Mouse (Mus musculus): ENCODE results near the gene Il20ra. TPM values are rescaled to one million over a fixed set of nuclear protein-coding genes. Genes with fewer than 3 reads are reported as not detected.

Il20ra gene
- polyA plus RNA-seq, 1 experiment from 2014 or later: 0.10 TPM

GRCm38 (mm10) chr10:19699331-19699730 is 13.0 kb upstream of the Il20ra start:
- whole genome bisulfite sequencing: 20% methylated on average over 1 of the region's 1 CpGs
- H3K4me2 ChIP-seq (ENCODE audit: low read length): no peak overlapping the region
- no peak overlapping the region for H3K4me3 ChIP-seq (replicated peaks; ENCODE audit: low read length)
- ATAC-seq: no peak
- H3K9ac ChIP-seq (replicated peaks; ENCODE audit: low read depth, low read length): no peak overlapping the region
- no peak overlapping the region for H3K27ac ChIP-seq (ENCODE audit: low read length)
- no peaks in the 10 kb centered on the region for H3K36me3 ChIP-seq (ENCODE audit: control insufficient read depth, insufficient read depth)
- no peaks in the 10 kb centered on the region for H3K27me3 ChIP-seq (replicated peaks; ENCODE audit: control insufficient read depth, insufficient read depth, low read length)
- no peaks in the 10 kb centered on the region for H3K4me1 ChIP-seq (replicated peaks; ENCODE audit: control insufficient read depth, insufficient read depth, low read length)
- no peaks in the 10 kb centered on the region for H3K9me3 ChIP-seq (ENCODE audit: control insufficient read depth, low read length)

DNA sequence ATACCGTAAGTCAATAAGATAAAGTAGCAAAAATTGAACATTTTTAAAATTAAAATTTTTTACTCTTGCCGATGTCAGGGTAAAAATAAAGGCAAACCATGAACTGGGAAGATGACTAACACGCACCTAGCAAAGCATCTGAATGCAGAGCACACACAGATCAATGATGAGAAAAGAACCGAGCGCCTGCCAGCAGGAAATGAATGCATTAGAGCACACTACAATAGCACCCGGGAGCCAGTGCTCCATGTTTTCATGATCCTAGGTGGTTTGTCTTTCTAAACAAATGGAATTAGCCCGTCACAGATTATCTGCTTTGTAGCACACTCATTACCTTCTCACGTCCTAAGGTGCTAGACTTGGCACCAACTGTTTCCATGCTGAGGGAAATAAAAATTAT is 7.9 kb upstream of the Il20ra start:
- Histone ChIP-seq H3K27ac (ENCODE audit: low read length) (no peak overlapping the region), H3K4me3 (replicated peaks; ENCODE audit: low read length) (no peak overlapping the region), H3K9ac (replicated peaks; ENCODE audit: low read depth, low read length) (no peak overlapping the region), H3K4me1 (replicated peaks; ENCODE audit: control insufficient read depth, insufficient read depth, low read length) (no peaks in the 10 kb centered on the region), H3K9me3 (ENCODE audit: control insufficient read depth, low read length) (no peaks in the 10 kb centered on the region), H3K4me2 (ENCODE audit: low read length) (no peak overlapping the region), H3K36me3 (ENCODE audit: control insufficient read depth, insufficient read depth) (no peaks in the 10 kb centered on the region), H3K27me3 (replicated peaks; ENCODE audit: control insufficient read depth, insufficient read depth, low read length) (no peaks in the 10 kb centered on the region)
- ATAC-seq: no peak
- 32% methylated on average over 8 of the region's 8 CpGs for WGBS

- H3K4me3 ChIP-seq (replicated peaks; ENCODE audit: low read length): no peak overlapping the region
- no peak for ATAC-seq
- H3K4me2 ChIP-seq (ENCODE audit: low read length): no peak overlapping the region
- H3K27ac ChIP-seq (ENCODE audit: low read length): no peak overlapping the region
- 71% methylated on average over 12 of the region's 12 CpGs for WGBS
- no peak overlapping the region for H3K9ac ChIP-seq (replicated peaks; ENCODE audit: low read depth, low read length)
- H3K4me1 ChIP-seq (replicated peaks; ENCODE audit: control insufficient read depth, insufficient read depth, low read length): peaks cover 6% of the 10 kb centered on the region
- peaks cover 4% of the 10 kb centered on the region; the same call in 1 of the 2 replicates for H3K27me3 ChIP-seq (replicated peaks; ENCODE audit: control insufficient read depth, insufficient read depth, low read length)
- no peaks in the 10 kb centered on the region for H3K36me3 ChIP-seq (ENCODE audit: control insufficient read depth, insufficient read depth)
- no peaks in the 10 kb centered on the region for H3K9me3 ChIP-seq (ENCODE audit: control insufficient read depth, low read length)
Measured at GRCm38 (mm10) chr10:19707768-19708167, 4.6 kb upstream of the Il20ra start.

DNA sequence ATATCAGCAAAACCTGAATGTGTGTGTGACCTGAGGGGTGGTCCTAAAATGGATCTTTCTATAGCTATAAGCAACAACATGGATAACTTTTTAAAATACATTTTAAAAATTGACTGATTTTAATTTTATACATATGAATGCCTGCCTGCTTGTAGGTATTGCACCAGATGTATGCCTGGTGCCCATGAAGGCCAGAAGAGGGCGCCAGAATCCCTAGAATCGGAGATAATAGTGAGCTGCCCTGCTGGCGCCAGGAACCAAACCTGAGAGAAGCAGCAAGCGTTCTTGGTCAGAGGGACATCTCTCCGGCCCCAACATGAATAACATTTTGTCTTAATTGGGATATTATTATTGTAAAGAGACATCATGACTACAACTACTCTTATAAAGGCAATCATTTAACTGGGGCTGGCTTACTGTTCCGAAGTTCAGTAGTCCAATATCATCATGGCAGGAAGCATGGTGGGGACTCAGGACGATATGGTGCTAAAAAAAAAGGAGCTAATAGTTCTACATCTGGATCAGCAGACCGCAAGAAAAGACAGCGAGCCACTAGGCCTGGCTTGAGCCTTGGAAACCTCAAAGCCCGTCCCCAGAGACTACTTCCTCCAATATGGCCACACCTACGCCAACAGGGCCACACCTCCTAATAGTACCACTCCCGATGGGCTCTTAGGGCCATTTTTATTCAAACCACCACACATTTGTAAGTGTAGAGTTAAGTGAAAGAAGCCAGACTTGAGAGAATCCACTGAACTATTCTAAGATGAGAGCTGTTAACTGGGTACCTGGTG is 3.9 kb upstream of the Il20ra start:
- ATAC-seq: no peak
- no peak overlapping the region for H3K4me2 ChIP-seq (ENCODE audit: low read length)
- no peaks in the 10 kb centered on the region for H3K36me3 ChIP-seq (ENCODE audit: control insufficient read depth, insufficient read depth)
- no peak overlapping the region for H3K27ac ChIP-seq (ENCODE audit: low read length)
- no peak overlapping the region for H3K9ac ChIP-seq (replicated peaks; ENCODE audit: low read depth, low read length)
- 58% methylated on average over 12 of the region's 12 CpGs for WGBS
- peaks cover 5% of the 10 kb centered on the region; the same call in 1 of the 2 replicates for H3K27me3 ChIP-seq (replicated peaks; ENCODE audit: control insufficient read depth, insufficient read depth, low read length)
- no peaks in the 10 kb centered on the region for H3K9me3 ChIP-seq (ENCODE audit: control insufficient read depth, low read length)
- peaks cover 6% of the 10 kb centered on the region for H3K4me1 ChIP-seq (replicated peaks; ENCODE audit: control insufficient read depth, insufficient read depth, low read length)
- no peak overlapping the region for H3K4me3 ChIP-seq (replicated peaks; ENCODE audit: low read length)

DNA sequence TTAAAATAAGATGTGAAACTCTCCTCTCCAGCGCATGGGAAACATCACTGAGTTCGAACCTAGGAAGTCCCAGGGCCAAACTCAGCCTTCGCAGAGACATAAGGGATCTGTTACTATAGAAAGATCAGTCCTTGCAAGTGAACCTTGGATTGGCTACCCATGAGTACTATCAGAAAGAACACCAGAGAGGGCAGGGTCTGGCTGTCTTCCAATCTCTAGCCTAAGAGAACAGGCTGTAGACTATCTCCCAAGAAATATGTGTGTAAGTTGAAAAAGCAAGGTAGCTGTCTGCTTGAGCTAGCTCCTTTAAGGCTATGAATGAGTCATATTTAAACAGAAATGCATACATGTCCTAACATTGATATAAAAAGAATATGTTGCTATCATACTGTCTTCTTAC is 1.4 kb upstream of the Il20ra start:
- Histone ChIP-seq H3K4me2 (ENCODE audit: low read length) (no peak overlapping the region), H3K9ac (replicated peaks; ENCODE audit: low read depth, low read length) (no peak overlapping the region), H3K4me3 (replicated peaks; ENCODE audit: low read length) (no peak overlapping the region), H3K27me3 (replicated peaks; ENCODE audit: control insufficient read depth, insufficient read depth, low read length) (peaks cover 7% of the 10 kb centered on the region), H3K9me3 (ENCODE audit: control insufficient read depth, low read length) (no peaks in the 10 kb centered on the region), H3K36me3 (ENCODE audit: control insufficient read depth, insufficient read depth) (no peaks in the 10 kb centered on the region), H3K4me1 (replicated peaks; ENCODE audit: control insufficient read depth, insufficient read depth, low read length) (peaks cover 6% of the 10 kb centered on the region), H3K27ac (ENCODE audit: low read length) (no peak overlapping the region)
- WGBS: 91% methylated on average over 3 of the region's 3 CpGs
- ATAC-seq: no peak

GRCm38 (mm10) chr10:19711551-19712171 is 709 bp upstream of the Il20ra start:
- H3K27me3 ChIP-seq (replicated peaks; ENCODE audit: control insufficient read depth, insufficient read depth, low read length): peaks cover 7% of the 10 kb centered on the region
- no peak overlapping the region for H3K9ac ChIP-seq (replicated peaks; ENCODE audit: low read depth, low read length)
- H3K4me3 ChIP-seq (replicated peaks; ENCODE audit: low read length): no peak overlapping the region
- ATAC-seq: no peak
- no peaks in the 10 kb centered on the region for H3K36me3 ChIP-seq (ENCODE audit: control insufficient read depth, insufficient read depth)
- peaks cover 6% of the 10 kb centered on the region for H3K4me1 ChIP-seq (replicated peaks; ENCODE audit: control insufficient read depth, insufficient read depth, low read length)
- no peaks in the 10 kb centered on the region for H3K9me3 ChIP-seq (ENCODE audit: control insufficient read depth, low read length)
- 29% methylated on average over 7 of the region's 7 CpGs for WGBS
- no peak overlapping the region for H3K27ac ChIP-seq (ENCODE audit: low read length)
- no peak overlapping the region; the same call in 1 of the 2 replicates for H3K4me2 ChIP-seq (ENCODE audit: low read length)

DNA sequence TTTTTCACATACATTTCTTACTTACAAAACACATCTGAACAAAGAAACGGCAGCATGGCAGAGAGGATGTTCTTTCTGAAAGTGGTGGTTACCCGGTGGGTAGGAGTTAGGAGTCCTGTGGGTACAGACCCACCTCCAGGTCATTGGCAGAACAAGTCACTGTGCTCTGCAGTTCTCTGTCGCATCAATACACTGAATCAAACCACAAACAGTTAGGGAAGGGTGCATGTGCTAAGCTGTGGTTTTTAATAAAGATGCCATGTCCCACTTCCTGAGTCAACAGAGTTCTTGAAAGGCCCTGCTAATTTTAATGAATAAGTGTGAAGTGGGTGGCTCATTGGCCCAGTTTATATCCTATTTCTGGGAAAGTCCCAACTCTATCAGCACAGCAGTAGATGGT is 6.3 kb downstream of the Il20ra start:
- no peak overlapping the region for H3K9ac ChIP-seq (replicated peaks; ENCODE audit: low read depth, low read length)
- H3K4me2 ChIP-seq (ENCODE audit: low read length): no peak overlapping the region
- no peak overlapping the region for H3K27ac ChIP-seq (ENCODE audit: low read length)
- H3K4me1 ChIP-seq (replicated peaks; ENCODE audit: control insufficient read depth, insufficient read depth, low read length): no peaks in the 10 kb centered on the region
- H3K36me3 ChIP-seq (ENCODE audit: control insufficient read depth, insufficient read depth): no peaks in the 10 kb centered on the region
- no peaks in the 10 kb centered on the region for H3K9me3 ChIP-seq (ENCODE audit: control insufficient read depth, low read length)
- H3K4me3 ChIP-seq (replicated peaks; ENCODE audit: low read length): no peak overlapping the region
- no peak for ATAC-seq
- 83% methylated on average over 3 of the region's 3 CpGs for WGBS
- peaks cover 2% of the 10 kb centered on the region; the same call in 1 of the 2 replicates for H3K27me3 ChIP-seq (replicated peaks; ENCODE audit: control insufficient read depth, insufficient read depth, low read length)

DNA sequence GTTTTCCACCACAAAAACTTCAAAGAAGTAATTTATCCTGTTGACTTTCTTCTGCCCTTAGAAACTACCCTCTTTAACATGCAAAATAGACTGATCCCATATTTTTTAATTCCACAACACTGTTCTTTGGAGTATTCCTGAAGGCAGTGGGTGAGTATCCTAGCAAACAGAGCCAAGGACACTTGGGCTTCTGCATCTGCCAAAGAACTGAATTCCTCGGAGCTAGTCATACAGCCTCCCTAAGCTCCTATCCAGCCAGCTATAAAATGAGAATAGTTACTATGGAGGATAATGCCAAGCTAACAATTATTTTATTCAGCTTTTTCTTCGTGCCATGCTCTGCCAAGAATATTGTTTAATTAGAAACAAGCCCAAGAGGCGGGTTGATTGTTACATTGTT is 9.9 kb downstream of the Il20ra start:
- H3K27ac ChIP-seq (ENCODE audit: low read length): no peak overlapping the region
- no peaks in the 10 kb centered on the region for H3K27me3 ChIP-seq (replicated peaks; ENCODE audit: control insufficient read depth, insufficient read depth, low read length)
- no peak overlapping the region for H3K4me3 ChIP-seq (replicated peaks; ENCODE audit: low read length)
- no peak overlapping the region for H3K9ac ChIP-seq (replicated peaks; ENCODE audit: low read depth, low read length)
- no peaks in the 10 kb centered on the region for H3K36me3 ChIP-seq (ENCODE audit: control insufficient read depth, insufficient read depth)
- no peak overlapping the region for H3K4me2 ChIP-seq (ENCODE audit: low read length)
- no peaks in the 10 kb centered on the region for H3K9me3 ChIP-seq (ENCODE audit: control insufficient read depth, low read length)
- H3K4me1 ChIP-seq (replicated peaks; ENCODE audit: control insufficient read depth, insufficient read depth, low read length): no peaks in the 10 kb centered on the region
- ATAC-seq: no peak
- 34% methylated on average over 3 of the region's 3 CpGs for WGBS

DNA sequence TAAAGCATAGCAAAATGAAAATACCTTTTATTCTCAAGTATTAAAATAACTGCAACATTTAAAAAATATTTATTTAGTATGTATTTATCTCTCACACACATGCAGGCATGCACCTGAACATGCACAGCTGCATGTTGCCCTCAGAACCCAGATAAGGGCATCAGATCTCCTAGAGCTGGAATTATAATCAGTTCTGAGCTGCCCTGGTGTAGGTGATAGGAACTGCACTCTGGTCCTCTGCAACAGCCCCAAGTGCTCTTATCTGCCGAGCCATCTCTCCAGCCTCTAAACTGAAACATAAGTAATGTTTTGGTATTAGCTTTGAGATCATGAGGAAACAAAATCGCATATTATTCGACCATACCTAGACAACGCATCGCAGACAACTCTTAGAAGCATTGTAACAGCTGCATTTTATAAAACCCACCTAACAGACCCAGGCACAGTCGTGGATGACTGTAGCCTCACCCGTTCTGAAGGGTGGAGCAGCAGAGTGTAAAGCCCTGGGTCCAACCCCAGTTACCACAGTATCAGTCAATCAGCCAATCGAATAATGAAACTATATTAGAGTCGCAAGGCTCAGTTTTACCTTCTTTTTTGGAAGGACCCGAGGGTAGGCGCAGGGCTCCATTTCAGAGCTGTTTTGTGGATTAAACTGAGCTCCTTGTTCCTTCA is 11.9 kb downstream of the Il20ra start:
- no peak overlapping the region for H3K4me3 ChIP-seq (replicated peaks; ENCODE audit: low read length)
- no peak overlapping the region for H3K9ac ChIP-seq (replicated peaks; ENCODE audit: low read depth, low read length)
- H3K9me3 ChIP-seq (ENCODE audit: control insufficient read depth, low read length): no peaks in the 10 kb centered on the region
- no peaks in the 10 kb centered on the region for H3K36me3 ChIP-seq (ENCODE audit: control insufficient read depth, insufficient read depth)
- H3K4me2 ChIP-seq (ENCODE audit: low read length): no peak overlapping the region
- H3K4me1 ChIP-seq (replicated peaks; ENCODE audit: control insufficient read depth, insufficient read depth, low read length): no peaks in the 10 kb centered on the region
- no peak overlapping the region for H3K27ac ChIP-seq (ENCODE audit: low read length)
- 94% methylated on average over 11 of the region's 11 CpGs for WGBS
- ATAC-seq: no peak
- no peaks in the 10 kb centered on the region for H3K27me3 ChIP-seq (replicated peaks; ENCODE audit: control insufficient read depth, insufficient read depth, low read length)
